Mouse (Mus musculus): Measurements from ENCODE around the gene Pbxip1.

DNA sequence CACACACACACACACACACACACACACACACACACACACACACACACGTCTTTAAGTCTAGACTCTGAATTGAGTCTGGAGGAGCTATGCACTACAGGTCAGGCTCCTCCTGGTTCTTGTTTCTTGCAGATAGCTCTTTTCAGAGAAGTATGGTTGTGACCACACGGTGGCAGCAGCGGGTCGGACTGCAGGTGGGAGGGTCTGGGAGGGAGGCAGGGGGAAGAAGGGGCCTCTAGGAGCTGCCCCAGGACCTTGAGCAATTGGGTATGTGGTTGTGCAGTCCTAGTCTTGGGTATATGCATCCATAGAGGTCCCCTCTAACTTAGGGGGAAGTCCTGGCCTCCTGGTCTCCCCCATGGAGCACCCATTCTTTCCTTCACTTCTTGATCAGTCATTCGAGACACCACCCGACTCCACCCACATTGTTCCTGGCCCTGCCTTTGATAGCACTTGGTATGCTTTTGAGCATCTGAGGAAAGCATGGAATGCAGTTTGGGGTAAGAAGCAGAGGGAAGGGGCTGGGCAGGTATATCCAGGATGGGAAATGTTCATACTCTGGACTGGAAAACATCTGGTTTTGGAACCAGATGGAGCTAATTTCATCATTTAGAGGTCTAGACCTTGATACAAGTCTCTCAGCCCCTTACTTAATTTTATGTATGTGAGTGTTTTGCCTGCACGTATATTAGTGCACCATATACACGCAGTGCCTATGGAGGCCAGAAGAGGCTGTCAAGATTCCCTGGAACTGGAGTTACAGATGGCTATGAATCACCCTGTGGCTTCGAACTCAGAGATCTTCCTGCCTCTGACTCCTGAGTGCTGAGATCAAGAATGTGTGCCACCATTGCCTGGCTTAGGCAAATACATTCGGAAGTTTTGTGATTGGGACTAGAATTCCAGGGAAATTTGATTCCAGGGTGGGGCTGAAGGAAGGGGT is 20.5 kb downstream of the Pbxip1 start:
- TF ChIP-seq CTCF (IDR thresholded peaks at IDR 0.05; ENCODE audit: extremely low read depth, insufficient read length, insufficient replicate concordance, low read depth, low read length) = peak; percentile 77
- TF ChIP-seq POLR2A (IDR thresholded peaks at IDR 0.05; ENCODE audit: low read depth, low read length) = no peak
